Mouse (Mus musculus) thymus, adult 2 months (tissue): ENCODE measurements around the gene Stmn1.

Experiments
- CTCF ChIP-seq: fragments of 200-500 bp; IDR thresholded peaks from 2 replicates; pipeline ENCODE4 v1.5.1; 2012; ENCODE audit warnings: mild to moderate bottlenecking, control low read depth, low read length, moderate library complexity, borderline replicate concordance; ENCODE audit not compliant: control insufficient read depth, poor library complexity, insufficient read depth; ENCODE audit errors: extremely low read depth
- POLR2A ChIP-seq: fragments of 200-500 bp; IDR thresholded peaks from 2 replicates; pipeline ENCODE4 v1.6.1; 2012; ENCODE audit warnings: mild to moderate bottlenecking, low read length, control low read depth, moderate library complexity; ENCODE audit not compliant: control insufficient read depth, poor library complexity, insufficient read depth; ENCODE audit errors: extremely low read depth

DNA sequence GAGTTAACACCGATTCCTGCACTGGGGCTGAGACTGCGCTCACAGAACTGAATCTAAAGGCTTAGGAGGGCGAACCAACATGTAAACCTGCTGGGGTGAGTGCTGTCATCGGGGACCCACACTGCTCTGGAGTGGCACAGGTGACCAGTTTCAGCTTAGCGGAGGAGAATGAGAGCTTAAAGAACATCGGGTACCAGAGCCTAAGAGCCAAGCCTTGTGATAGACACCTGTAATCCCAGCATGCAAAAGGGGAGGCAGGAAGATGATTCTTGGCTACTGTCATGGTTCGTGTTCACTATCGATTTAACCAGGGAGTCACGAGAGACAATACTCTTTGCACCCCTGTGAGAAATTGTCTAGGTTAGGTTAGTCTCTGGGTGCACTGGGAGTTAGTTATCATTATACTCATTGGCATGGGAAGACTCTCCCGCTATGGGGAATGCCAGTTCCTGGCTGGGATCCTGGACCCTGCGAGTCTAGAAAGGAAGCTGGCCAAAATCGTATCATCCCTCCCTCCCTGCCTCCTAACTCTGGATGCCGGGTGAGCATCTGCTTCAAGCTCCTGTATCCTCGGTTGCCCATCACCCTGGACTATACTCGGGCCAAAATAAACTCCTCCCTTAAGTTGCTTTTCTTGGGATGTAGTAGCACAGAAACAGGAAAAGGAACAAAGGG, 35.3 kb upstream of the Stmn1 start:
- no peak for TF ChIP-seq CTCF
- no peak for TF ChIP-seq POLR2A
